Mouse (Mus musculus): ENCODE results near the gene Col6a4.
A peak's percentile ranks its signal among the peaks of the same experiment; 100 is the strongest.

Col6a4 gene

DNA sequence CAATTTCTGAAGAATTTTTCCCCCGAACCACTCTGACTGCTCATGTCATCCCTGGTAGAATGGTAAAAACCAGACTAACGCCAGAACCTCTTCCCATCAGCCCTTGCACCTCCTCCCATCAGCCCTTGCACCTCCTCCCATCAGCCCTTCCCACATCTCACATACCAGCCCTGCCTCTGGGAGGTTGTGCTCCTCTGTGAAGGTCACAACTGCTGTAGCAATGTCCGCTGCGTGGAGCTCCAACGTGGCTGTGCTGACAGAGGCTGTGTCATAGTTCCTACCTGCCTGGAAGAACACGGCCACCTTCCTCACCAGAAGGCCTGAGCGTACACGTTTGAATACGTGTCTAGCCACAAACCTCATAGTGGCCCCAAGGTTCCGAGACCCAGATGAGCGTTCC, 83.4 kb downstream of the Col6a4 start:
- H3K36me3 ChIP-seq (ENCODE audit: control insufficient read depth, insufficient read depth, low read length, poor library complexity, severe bottlenecking): no peaks in the 10 kb centered on the region
- H3K27me3 ChIP-seq (ENCODE audit: control insufficient read depth, insufficient read depth, low read length, poor library complexity, severe bottlenecking): no peaks in the 10 kb centered on the region
- DNase-seq (ENCODE audit: low read depth, low spot score): no peak

DNA sequence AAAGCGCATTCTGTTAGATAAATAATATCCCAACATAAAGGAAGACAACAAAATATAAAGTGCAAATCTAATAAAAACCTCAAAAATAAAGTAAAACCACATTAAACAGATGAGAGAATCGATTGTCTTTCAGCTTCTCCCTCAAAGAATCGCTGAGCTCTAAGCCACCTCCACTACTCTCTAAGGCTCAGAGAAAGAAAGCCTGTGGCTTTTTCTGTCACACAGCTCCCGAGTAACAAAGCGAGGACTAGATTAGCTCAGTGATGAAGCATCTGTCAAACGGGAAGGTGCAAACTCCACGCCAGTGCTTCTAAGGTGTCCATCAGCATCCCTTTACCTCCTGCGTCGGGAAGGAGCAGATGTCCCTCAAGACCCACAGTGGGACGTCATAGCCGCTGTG, 98.6 kb downstream of the Col6a4 start:
- no peaks in the 10 kb centered on the region for H3K27me3 ChIP-seq (ENCODE audit: control insufficient read depth, insufficient read depth, low read length, poor library complexity, severe bottlenecking)
- DNase-seq (ENCODE audit: low read depth, low spot score): no peak
- H3K36me3 ChIP-seq (ENCODE audit: control insufficient read depth, insufficient read depth, low read length, poor library complexity, severe bottlenecking): no peaks in the 10 kb centered on the region

DNA sequence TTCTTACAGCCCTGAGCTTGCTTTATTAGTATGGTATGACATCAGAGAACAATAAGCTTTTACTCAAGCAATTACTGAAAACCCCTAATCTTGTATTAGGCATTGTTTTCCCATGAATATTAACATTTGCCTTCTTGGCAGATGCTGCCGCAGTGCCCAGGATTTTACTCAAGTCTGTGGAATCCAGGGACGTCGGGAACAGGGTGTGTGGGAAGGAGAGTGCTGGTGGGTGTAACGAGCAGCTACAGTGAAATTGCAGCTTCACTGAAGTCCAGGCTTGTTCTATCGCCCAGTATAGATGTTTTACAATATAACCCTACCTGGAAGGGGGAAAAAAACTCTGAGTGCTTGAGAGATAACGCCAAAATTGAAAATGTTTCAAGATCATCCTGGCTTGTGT, 104.2 kb downstream of the Col6a4 start:
- Histone ChIP-seq H3K36me3 (ENCODE audit: control insufficient read depth, insufficient read depth, low read length, poor library complexity, severe bottlenecking) (no peaks in the 10 kb centered on the region), H3K27me3 (ENCODE audit: control insufficient read depth, insufficient read depth, low read length, poor library complexity, severe bottlenecking) (no peaks in the 10 kb centered on the region)
- DNase-seq (ENCODE audit: low read depth, low spot score): no peak

DNA sequence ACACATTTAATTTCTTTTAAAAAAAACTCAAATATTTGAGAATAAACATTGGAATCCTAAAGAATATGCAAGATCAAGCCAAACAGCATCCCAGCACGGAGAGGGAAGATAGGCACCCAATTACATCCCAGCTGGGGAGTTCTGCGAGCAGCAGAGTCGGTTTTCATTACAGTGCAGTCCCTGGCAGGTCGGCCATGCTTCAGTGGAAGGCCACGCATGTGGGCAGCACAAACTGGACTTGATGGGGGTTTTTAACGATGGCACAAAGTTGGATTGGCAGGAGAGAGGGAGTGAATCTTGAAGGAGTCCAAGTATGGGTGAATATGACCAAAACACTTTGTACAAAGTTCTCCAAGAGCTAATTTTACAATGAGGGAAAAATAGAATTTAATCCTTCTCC, 106.5 kb downstream of the Col6a4 start:
- DNase-seq (ENCODE audit: low read depth, low spot score): no peak
- H3K36me3 ChIP-seq (ENCODE audit: control insufficient read depth, insufficient read depth, low read length, poor library complexity, severe bottlenecking): no peaks in the 10 kb centered on the region
- no peaks in the 10 kb centered on the region for H3K27me3 ChIP-seq (ENCODE audit: control insufficient read depth, insufficient read depth, low read length, poor library complexity, severe bottlenecking)

DNA sequence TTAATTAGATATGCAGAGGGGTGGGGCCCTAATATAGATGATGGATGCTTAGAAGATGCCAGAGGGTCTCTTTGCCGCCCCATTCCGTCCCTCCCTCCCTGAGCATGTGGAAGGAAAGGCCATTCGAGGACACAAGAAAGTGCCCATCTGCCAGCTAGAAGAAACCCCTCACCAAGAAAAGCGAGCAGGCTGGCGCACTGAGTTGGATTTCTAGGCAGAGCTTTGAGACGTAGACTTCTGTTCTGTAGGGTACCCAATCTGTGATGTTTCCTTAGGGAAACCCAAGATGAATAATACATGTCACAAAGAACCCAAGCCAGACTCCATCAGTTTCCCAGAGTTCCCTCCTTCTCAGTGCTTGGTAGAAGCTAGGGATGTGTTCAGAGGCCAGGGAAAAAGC, 107.1 kb downstream of the Col6a4 start:
- DNase-seq (ENCODE audit: low read depth, low spot score): no peak
- H3K36me3 ChIP-seq (ENCODE audit: control insufficient read depth, insufficient read depth, low read length, poor library complexity, severe bottlenecking): no peaks in the 10 kb centered on the region
- H3K27me3 ChIP-seq (ENCODE audit: control insufficient read depth, insufficient read depth, low read length, poor library complexity, severe bottlenecking): no peaks in the 10 kb centered on the region

DNA sequence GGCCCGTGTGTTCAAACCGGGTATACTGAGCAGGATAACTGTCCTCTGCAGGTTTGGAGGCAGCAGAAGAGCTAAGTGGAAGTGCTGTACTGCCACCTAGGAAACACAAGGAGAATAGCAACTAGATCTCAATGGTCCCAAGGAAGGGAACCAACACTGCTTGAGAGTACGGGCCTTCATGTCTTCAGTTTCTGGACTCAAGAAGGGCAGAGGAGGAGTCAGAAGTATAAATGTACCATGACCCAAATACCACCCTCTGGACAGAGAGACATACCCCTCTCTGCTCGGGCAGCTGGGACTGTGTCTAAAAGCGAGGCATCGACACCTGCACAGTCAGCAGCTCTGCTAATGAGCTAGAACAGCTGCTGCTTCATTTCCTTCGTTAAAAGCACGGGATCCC, 108.5 kb downstream of the Col6a4 start:
- no peaks in the 10 kb centered on the region for H3K27me3 ChIP-seq (ENCODE audit: control insufficient read depth, insufficient read depth, low read length, poor library complexity, severe bottlenecking)
- DNase-seq (ENCODE audit: low read depth, low spot score): peak; percentile 2
- no peaks in the 10 kb centered on the region for H3K36me3 ChIP-seq (ENCODE audit: control insufficient read depth, insufficient read depth, low read length, poor library complexity, severe bottlenecking)

DNA sequence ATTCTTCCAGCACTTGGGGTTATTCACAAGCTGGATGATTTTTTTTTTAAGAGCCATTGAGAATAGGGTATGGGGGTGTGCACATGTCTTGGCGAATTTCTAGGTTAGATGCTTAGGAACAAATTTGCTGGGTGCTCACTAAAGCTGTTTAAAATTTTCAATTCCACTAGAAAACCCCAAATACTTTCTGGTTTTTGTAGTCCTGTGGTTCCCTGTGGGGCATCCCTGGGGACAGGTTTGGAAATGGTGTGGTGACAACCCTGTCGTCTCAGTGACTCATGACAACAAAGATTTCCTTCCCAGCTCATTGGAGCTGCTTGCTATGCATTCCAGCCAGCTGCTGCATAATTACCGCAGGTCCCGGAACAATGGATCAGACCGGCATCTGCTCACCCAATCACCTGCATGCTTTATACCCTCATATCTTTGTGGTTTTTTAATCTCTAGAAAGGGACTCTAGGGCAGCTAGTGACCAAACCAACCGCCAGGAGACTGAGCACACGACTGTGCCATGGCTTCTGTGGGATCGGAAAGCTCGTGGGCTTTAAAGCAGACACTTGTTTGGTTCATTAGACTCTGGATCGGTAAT, 111.6 kb downstream of the Col6a4 start:
- no peak for DNase-seq (ENCODE audit: low read depth, low spot score)
- Histone ChIP-seq H3K27me3 (ENCODE audit: control insufficient read depth, insufficient read depth, low read length, poor library complexity, severe bottlenecking) (no peaks in the 10 kb centered on the region), H3K36me3 (ENCODE audit: control insufficient read depth, insufficient read depth, low read length, poor library complexity, severe bottlenecking) (no peaks in the 10 kb centered on the region)

DNA sequence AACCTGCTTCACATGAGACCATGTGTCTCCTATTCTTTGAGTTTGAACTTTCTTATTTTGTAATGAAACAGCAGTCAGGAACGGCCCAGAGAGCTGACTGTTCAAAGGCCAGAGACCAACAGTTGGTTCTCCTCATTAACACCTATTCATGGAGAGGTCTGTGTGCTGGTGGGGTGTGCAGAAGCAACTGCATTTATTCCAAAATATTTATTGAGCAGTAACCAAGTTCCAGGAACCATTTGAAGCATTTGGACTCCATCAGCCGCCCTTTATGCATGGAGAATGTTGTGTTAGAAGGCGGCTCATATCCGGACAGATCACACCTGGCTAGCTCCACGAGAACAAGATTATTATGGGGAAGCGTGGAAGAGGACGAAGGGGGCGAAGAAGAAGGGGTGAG, 118.1 kb downstream of the Col6a4 start:
- Histone ChIP-seq H3K36me3 (ENCODE audit: control insufficient read depth, insufficient read depth, low read length, poor library complexity, severe bottlenecking) (no peaks in the 10 kb centered on the region), H3K27me3 (ENCODE audit: control insufficient read depth, insufficient read depth, low read length, poor library complexity, severe bottlenecking) (no peaks in the 10 kb centered on the region)
- no peak for DNase-seq (ENCODE audit: low read depth, low spot score)

DNA sequence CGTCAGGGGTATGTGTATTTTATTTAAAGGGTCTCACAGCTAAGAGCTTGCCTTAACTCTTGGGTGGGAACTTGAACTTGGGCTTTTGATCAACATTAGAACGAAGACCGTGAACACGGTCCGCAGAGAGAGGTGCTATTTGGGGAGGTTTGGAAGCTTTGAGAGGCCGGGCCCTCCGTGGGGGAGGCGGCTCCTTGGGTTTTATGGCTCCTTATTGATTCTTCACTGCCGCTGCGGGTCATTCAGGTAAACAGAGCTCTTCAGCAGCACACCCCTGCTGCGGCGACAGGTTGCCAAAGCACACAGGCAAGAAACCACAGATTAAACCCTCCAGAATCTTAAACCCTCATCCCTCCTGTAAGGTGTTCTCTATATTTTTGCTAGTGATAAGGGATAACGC, 119.7 kb downstream of the Col6a4 start:
- Histone ChIP-seq H3K27me3 (ENCODE audit: control insufficient read depth, insufficient read depth, low read length, poor library complexity, severe bottlenecking) (no peaks in the 10 kb centered on the region), H3K36me3 (ENCODE audit: control insufficient read depth, insufficient read depth, low read length, poor library complexity, severe bottlenecking) (no peaks in the 10 kb centered on the region)
- DNase-seq (ENCODE audit: low read depth, low spot score): no peak

DNA sequence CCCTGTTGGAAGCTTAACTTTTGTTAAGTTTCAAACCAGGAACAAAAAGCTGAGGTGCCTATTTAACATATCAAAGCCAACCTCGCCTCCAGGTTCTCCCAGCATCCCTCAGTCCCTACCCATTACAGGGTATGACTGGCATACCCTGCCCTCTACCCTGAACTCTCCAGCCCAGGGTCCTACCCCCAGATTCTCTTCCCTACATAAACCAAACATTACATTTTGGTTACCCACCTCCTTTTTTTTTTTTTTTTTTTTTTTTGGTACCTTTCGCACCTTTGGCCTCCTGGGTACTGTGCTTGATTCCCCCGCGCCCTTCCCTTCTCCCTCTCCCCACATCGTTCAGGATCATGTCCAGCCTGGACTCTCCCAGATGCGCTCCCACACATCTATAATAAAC, 120.3 kb downstream of the Col6a4 start:
- Histone ChIP-seq H3K36me3 (ENCODE audit: control insufficient read depth, insufficient read depth, low read length, poor library complexity, severe bottlenecking) (no peaks in the 10 kb centered on the region), H3K27me3 (ENCODE audit: control insufficient read depth, insufficient read depth, low read length, poor library complexity, severe bottlenecking) (no peaks in the 10 kb centered on the region)
- DNase-seq (ENCODE audit: low read depth, low spot score): no peak

DNA sequence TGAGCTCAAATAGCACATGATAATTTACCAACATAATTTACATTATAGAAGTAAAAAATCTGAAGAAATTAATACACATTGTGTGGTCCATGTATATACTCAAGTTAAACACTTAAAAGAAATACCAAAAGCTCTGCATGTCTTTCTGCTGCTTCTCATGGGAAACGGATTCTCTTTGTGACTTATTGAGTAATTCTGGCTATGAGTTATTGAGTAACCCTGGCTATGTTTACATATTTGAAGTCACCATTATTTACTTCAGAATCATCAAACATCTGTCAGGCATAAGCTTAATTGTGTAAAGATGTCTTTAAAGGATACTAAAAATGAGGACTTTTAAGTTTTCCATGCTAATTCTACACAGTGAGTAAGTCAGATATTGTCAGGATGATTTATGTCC, 122.8 kb downstream of the Col6a4 start:
- H3K27me3 ChIP-seq (ENCODE audit: control insufficient read depth, insufficient read depth, low read length, poor library complexity, severe bottlenecking): no peaks in the 10 kb centered on the region
- DNase-seq (ENCODE audit: low read depth, low spot score): no peak
- H3K36me3 ChIP-seq (ENCODE audit: control insufficient read depth, insufficient read depth, low read length, poor library complexity, severe bottlenecking): no peaks in the 10 kb centered on the region

DNA sequence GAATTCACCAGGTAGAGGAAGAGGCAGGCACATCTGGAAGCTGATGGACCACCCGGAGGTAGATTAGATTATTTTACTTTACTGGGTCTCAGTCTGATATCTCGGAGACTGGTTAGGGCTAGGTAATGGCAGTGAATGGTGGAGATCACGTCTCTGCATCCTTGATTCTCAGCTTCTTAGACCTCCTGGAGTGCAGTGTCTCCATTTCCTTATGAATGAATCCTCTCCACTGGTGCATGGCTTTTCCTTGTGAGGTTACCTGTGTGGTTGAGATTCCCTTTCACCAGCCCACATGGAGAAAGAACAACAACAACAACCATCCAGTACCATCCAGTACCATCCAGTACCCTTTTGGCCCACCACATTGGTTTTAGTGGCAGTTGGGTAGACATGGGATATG, 124.6 kb downstream of the Col6a4 start:
- no peaks in the 10 kb centered on the region for H3K36me3 ChIP-seq (ENCODE audit: control insufficient read depth, insufficient read depth, low read length, poor library complexity, severe bottlenecking)
- H3K27me3 ChIP-seq (ENCODE audit: control insufficient read depth, insufficient read depth, low read length, poor library complexity, severe bottlenecking): no peaks in the 10 kb centered on the region
- DNase-seq (ENCODE audit: low read depth, low spot score): no peak

DNA sequence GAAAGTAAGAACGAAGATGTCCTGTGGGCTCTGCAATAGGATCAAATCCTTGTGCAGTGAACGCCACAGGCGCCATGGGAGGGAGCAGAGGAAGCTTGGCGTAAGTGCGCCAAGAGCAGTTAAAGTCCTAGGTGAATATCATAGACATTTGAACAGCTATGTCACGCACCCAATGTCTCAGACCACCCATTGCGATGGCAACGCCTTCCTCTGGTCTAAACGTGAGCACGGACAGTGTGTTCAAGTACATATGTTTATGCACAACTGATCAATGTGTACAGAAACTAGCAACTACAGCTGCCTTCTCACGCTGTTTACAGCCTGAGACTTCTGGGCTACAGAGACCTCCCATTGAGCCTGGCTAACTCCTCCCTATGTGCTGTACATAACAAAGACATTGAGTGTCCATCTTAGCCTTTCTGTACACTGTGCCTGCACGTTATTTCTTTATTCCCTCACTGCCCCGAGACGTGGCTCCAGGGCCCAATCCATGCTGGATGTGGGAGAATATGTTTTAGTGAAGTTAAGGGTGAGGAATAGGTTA, 125.2 kb downstream of the Col6a4 start:
- H3K36me3 ChIP-seq (ENCODE audit: control insufficient read depth, insufficient read depth, low read length, poor library complexity, severe bottlenecking): no peaks in the 10 kb centered on the region
- no peaks in the 10 kb centered on the region for H3K27me3 ChIP-seq (ENCODE audit: control insufficient read depth, insufficient read depth, low read length, poor library complexity, severe bottlenecking)
- no peak for DNase-seq (ENCODE audit: low read depth, low spot score)

DNA sequence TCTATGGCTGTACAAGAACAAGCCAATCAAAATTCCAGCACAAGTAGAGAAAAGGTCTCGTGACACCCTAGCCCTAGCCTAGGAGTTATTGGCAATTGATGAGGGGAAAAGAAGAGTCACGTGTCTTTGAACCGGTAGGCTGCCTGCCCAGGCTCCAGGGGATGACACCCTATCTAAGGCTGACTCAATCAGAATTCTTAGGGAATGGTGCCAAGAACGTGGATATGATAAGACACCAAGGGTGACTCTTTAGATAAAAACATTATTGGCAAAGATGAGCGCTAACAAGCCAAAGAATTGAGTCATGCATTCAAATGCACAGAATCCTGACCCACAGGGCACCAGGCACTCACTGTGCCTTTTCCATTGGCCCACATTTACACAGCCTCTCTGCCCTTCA, 125.7 kb downstream of the Col6a4 start:
- no peak for DNase-seq (ENCODE audit: low read depth, low spot score)
- Histone ChIP-seq H3K36me3 (ENCODE audit: control insufficient read depth, insufficient read depth, low read length, poor library complexity, severe bottlenecking) (no peaks in the 10 kb centered on the region), H3K27me3 (ENCODE audit: control insufficient read depth, insufficient read depth, low read length, poor library complexity, severe bottlenecking) (no peaks in the 10 kb centered on the region)

DNA sequence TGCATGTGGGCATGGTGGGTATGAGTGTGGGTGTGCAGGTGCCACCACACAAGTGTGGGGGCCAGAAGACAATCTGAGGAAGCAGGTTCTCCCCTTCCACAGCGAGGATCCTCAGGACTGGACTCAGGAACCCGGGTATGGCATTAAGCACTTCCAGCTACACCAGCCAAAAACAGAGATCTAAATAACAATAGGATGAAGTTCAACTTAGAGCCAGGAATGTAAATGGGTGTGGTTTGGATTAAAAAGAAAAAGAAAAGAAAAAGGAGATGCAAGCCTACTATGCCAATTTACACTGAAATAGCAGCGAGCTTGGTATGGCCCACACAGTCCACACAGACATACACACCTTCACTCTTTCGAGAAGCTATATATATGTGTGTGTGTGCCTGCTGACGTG, 128.6 kb downstream of the Col6a4 start:
- DNase-seq (ENCODE audit: low read depth, low spot score): no peak
- no peaks in the 10 kb centered on the region for H3K27me3 ChIP-seq (ENCODE audit: control insufficient read depth, insufficient read depth, low read length, poor library complexity, severe bottlenecking)

DNA sequence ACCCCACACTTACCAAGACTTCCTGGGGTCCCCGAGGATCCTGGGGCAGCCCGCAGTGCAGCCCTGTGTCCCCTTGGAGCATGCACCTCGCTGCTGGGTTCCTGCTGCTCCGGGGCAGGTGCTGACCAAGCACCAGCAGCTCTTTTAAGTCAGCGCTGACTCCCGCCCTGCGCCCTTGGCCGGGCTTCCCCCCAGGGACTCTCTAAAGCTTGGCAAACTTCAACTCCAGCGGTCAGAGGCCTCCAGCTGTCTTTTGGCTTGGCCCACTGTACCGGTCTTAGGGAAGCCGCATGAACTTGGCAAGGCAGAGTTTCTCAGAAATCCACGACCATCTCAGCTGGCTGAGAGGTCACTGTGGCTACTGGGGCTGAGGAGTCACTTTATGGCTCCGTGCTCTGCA, 136.1 kb downstream of the Col6a4 start, which contains the start of gene Col6a5:
Gene Col6a5 (minus strand): TSS at position 111 of the 400 bp plus-strand sequence.
- H3K36me3 ChIP-seq (ENCODE audit: control insufficient read depth, insufficient read depth, low read length, poor library complexity, severe bottlenecking): no peaks in the 10 kb centered on the region
- DNase-seq (ENCODE audit: low read depth, low spot score): no peak
- no peaks in the 10 kb centered on the region for H3K27me3 ChIP-seq (ENCODE audit: control insufficient read depth, insufficient read depth, low read length, poor library complexity, severe bottlenecking)

More for the DNA sequence above, 128.6 kb downstream of the Col6a4 start:
- no peaks in the 10 kb centered on the region for H3K36me3 ChIP-seq (ENCODE audit: control insufficient read depth, insufficient read depth, low read length, poor library complexity, severe bottlenecking)

Data from splenic B cell, adult 2 months (primary cell).